Mouse (Mus musculus) brain, embryonic 14.5 days (tissue): ENCODE results near the gene Prdm1.

Source experiments
- CTCF ChIP-seq: fragments of 200-500 bp; IDR thresholded peaks from 2 replicates; pipeline ENCODE4 v1.5.1; 2012; ENCODE audit warnings: inconsistent platforms, mild to moderate bottlenecking, moderate library complexity, borderline replicate concordance; ENCODE audit not compliant: insufficient read depth, insufficient read length; ENCODE audit errors: extremely low read depth
- POLR2A ChIP-seq: fragments of 200-500 bp; IDR thresholded peaks from 2 replicates; pipeline ENCODE4 v1.6.1; 2012; ENCODE audit warnings: mild to moderate bottlenecking, inconsistent platforms, borderline replicate concordance; ENCODE audit not compliant: poor library complexity, insufficient read depth, insufficient read length, severe bottlenecking; ENCODE audit errors: extremely low read depth

DNA sequence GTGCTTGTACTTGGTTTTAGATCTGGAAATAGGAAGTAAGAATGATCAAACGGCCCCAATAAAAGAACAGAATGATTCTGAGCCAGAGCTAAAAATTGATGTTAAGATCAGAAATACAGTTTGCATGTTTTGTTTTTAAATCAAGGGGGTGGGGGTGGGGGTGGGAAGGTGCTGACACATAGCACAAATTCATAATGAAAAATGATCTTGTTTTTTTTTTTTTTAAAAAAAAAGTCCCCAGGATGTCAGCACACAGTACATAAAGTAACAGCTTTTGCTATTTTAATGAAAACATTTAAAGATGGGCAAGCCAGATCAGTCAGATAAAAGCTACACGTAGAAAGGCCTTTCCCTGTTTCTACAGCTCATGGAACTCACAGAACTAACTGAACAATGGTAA is 74.2 kb downstream of the Prdm1 start:
- TF ChIP-seq CTCF, result no peak
- no peak for TF ChIP-seq POLR2A
